Mouse (Mus musculus) thymus, postnatal 4 days (tissue): Measurements from ENCODE around the gene Gsap.
A peak's percentile ranks its signal among the peaks of the same experiment; 100 is the strongest.
"Not testable (repeated sequence)": the region's sequence is repeated elsewhere in the genome, so short reads cannot be mapped to it uniquely, and the experiment has no call there.

Experiments
- DNase-seq: peaks from one replicate; pipeline ENCODE4 v3.0.0; 2021

Gsap gene

GRCm38 (mm10) chr5:21261202-21261844, 75.3 kb downstream of the Gsap start:
- no peak for DNase-seq

- DNase-seq: no peak
Measured at GRCm38 (mm10) chr5:21263202-21264055, 77.4 kb downstream of the Gsap start.

DNA sequence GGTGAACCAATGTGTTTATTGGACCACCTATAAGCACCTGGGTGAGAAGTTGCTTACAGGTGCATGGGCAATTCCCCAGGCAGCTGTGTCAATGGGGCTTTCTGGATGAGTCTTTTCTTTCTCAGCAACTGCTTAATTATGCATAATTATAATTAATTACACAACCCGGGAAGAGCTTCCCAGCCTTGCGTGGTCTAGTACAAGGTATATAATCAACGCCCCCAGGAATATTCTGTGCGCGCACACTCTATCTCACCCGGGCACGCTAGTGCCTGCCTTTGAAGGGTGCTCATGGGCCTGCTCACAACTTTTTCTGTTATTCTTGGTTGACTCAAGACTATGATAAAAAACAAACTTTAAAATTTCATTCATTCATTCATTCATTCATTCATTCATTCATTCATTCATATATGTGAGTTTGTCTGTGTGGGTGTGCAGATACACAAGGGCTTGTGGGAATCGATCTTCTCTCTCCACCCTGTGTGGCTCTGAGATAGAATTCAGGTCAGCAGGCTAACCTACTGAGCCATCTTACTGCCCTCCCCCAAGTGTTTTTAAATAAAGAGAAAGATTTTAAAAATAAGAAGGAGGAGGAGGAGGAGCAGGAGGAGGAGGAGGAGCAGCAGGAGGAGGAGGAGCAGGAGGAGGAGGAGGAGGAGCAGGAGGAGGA, 78.4 kb downstream of the Gsap start:
- no peak for DNase-seq

DNA sequence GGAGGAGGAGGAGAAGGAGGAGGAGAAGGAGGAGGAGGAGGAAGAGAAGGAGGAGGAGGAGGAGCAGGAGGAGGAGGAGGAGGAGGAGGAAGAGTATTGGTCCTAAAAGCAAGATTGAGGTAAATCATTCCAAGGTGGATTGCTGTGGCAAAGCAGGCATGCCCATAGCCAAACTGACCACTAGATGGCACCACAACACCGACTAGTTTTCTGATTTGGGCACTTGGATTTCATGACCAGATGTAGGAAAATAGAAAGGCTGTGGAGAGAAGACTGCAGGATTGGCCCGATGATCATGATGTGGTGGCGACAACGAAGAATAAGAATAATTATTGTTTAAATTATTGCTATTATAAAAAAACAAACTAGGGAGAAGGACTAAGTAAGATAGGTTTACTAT, 79.0 kb downstream of the Gsap start:
- DNase-seq: peak; percentile 86

DNA sequence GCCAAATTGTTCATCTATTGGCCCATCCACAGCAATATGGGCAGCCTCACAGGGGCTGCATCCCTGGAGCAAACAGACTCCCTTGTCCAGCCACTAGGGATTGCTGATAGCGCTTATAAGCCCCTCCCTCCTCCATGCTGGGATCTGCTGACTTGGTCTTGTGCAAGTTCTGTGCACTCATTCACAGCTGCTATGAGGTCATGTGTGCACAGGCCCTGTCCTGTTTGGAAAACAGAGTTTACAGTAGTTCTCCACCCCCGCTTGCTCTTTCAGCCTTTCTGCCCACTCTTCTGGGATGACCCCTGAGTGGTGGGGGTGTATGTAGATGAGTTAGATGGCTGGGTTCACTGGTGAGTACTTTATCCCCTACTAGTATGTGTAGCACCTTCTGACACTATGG, 81.0 kb downstream of the Gsap start:
- DNase-seq: no peak

GRCm38 (mm10) chr5:21269446-21269845, 83.4 kb downstream of the Gsap start:
- no peak for DNase-seq

- no peak for DNase-seq
Measured at GRCm38 (mm10) chr5:21270756-21271155, 84.7 kb downstream of the Gsap start.

- DNase-seq: no peak
Measured at GRCm38 (mm10) chr5:21271386-21272354, 85.6 kb downstream of the Gsap start.

- DNase-seq: not testable (repeated sequence)
Measured at GRCm38 (mm10) chr5:21277685-21278084, 91.6 kb downstream of the Gsap start.

- no peak for DNase-seq
Measured at GRCm38 (mm10) chr5:21283356-21284062, 97.5 kb downstream of the Gsap start.

- no peak for DNase-seq
Measured at GRCm38 (mm10) chr5:21288658-21289435, 102.8 kb downstream of the Gsap start.

DNA sequence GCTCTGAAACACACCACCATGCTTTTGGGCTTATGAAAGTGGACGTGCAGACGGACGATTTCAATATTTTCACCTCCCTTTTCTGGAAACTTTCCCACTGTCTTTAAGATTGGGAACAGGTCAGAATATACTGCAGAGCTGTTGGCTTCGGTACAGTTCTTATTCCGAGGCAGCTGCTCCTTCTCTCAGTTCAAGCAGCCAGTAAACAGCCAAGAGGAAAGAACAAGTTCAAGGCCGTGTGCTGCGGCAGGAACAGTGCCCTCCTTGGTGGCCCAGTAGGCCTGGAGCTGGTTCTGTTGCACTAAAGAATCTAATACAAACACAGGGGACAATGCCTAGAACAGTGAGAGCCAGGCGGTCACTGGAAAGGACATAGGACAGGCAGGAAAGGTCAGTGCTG, 104.5 kb downstream of the Gsap start:
- DNase-seq: no peak

DNA sequence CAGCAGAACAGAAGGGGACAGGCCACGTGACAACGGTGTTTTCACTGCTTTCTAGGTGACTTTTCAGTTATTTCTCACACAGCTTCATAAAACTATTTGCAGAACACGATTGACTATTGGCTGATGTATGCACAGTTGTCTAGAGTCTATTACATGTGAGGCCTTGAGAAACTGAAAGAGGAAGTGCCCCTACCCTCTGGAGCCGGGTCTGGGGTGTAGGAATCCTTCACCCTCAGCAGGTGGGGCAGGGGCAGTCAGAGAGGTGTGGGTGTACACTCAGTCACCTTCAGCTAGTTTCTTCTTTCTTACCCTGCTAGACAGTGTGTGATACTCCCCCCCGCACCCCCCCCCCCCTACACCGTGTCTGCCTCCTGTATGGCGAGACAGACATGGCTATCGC, 109.6 kb downstream of the Gsap start:
- no peak for DNase-seq

DNA sequence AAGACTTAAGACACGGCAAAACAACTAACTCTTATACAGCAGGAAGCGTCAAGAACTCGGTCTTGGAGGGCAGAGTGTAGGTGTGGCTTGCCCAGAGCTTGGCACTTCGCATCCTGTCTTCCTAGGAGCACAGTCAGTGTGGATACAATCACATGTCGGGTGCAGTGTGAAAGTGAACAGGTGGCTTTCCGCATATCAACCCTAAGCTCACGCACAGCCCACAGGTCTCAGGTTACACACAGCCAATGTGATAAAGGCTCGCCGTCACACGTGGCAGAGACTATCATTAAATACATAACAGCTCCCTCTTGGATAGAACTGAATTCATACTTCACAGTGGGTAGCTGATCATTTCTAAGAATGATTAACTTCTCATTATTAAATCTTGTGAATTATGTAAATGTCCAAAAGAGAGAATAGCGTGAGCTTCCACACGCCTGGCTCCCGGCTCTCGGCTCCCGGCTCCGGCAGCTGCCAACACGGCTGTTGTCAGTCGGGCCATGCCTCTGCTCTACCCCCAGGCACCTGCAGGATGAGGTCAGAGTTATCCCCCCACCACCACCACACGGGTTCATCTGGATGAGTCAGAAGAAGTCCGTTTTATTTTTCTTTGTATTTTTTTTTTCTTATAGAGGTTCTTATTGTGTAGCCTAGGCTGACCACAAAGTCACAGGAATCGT, 113.2 kb downstream of the Gsap start:
- no peak for DNase-seq

DNA sequence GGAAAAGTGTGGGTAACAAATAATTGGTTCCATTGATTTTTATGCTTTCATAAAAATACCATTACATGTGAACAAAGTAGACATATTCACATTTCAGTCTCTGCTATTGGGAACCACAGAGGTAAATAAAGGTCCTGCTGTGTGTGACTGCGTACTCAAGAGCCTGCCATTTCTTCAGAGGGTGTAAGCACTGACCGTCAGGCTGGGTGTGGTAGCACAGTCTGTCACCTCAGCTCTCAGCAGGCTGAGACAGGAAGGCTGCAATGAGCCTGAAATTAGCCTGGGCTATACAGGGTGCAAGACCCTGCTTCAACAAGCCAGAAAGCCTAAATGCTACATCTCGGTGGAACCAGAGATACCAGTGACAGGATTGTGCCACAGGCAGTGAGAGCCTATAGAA, 114.0 kb downstream of the Gsap start:
- no peak for DNase-seq

- DNase-seq: no peak
Measured at GRCm38 (mm10) chr5:21301011-21301410, 115.0 kb downstream of the Gsap start.

- no peak for DNase-seq
Measured at GRCm38 (mm10) chr5:21307165-21307564, 121.1 kb downstream of the Gsap start.

DNA sequence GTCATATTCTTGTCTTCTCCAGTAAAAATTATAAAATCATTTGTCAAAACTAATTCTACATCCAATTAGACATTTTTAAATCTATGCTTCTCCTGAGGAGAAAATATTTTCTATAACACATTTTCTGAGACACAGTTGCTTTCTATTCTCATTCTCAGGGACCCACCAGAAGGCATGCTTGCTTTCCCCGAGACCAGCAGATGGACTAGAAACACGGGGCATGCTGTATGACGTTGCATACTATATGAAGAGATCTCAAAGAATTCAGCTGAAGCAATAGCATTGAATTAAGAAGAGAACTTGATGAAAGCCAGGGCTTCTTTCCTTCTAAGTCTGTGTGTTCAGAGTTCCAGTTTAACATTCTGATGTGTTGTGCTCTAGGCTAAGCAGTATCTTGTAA, 128.6 kb downstream of the Gsap start:
- no peak for DNase-seq

DNA sequence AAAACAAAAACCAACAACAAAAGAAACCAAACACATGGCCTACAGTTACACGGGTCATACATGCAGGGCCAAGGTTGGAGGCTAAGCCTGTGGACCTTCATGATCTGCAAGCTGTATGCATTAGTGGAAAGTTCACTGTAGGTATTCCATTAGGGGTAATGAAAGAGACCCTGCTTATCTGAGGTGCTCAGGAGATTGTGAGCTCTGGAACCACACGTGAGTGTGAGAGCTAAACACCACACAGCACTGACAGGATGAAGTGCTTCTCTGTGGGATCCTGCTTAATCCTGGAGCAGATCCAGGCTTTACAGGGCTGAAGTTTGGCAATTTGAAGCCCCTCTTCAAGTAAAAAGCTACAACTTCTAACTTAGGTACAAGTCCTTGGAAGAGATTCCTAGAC, 134.1 kb downstream of the Gsap start:
- DNase-seq: no peak

DNA sequence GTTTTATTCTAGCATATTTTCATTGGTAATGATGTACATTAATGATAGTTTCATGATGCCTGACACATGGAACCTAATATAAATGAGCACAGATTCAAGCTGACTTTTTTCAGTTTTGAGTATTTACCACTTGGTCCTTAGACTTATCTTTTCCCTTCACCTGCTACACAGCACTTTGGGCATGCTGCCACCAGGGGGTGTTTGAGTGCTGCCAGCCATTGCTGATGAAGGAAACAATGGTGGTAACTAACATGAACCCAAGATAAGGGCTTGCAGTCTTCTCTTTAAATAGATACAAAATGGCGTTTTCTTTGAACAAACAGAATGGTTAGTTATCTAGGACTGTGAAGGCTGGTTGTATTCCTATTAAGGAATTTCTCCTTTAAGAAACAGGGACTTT, 140.4 kb downstream of the Gsap start:
- peak; percentile 90 for DNase-seq

DNA sequence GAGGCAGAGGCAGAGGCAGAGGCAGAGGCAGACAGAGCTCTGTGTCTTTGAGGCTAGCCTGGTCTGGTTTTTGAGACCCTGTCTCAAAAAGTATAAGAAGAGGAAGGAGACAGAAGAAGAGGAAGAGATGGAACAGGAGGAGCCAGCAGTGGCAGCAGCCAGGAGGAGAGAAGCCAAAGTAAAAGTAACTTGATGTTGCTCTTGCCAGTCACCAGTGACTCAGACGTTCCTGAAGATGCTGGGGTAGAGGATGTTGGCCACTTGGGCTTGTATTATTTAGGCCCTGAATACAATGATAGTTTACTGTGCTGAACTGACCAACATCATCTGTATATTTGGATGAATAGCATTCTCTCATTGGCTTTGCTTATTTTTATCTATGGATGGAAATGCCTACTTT, 142.5 kb downstream of the Gsap start:
- no peak for DNase-seq
